Mouse (Mus musculus): ENCODE measurements around the gene Fam71b. TPM values are rescaled to one million over a fixed set of nuclear protein-coding genes. Genes with fewer than 3 reads are reported as not detected.

The Fam71b gene
- total and polyA plus RNA-seq, 2 experiments from 2014 or later: not detected

DNA sequence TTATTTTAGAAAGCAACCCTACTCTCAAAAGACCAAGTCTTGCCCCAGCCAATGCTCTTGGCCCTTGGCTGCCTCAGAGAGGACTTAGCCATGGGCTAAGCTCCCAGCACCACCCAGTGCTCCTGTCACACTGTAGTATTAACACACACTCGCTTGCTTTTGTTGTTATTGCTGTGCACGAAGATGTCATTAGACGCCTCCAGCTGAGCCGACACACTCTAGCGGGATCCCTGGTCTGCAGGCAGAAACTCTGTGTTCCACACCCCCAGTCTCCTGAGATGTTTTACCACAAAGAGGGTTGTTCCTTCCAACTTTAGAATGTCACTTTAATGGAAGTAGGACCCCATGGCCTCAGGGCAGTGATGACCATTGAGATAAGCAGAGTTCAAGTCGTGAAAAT lies 7.9 kb upstream of the Fam71b start:
- no peak for ATAC-seq (ENCODE audit: low FRiP score)
- no peak for DNase-seq (ENCODE audit: low spot score)

DNA sequence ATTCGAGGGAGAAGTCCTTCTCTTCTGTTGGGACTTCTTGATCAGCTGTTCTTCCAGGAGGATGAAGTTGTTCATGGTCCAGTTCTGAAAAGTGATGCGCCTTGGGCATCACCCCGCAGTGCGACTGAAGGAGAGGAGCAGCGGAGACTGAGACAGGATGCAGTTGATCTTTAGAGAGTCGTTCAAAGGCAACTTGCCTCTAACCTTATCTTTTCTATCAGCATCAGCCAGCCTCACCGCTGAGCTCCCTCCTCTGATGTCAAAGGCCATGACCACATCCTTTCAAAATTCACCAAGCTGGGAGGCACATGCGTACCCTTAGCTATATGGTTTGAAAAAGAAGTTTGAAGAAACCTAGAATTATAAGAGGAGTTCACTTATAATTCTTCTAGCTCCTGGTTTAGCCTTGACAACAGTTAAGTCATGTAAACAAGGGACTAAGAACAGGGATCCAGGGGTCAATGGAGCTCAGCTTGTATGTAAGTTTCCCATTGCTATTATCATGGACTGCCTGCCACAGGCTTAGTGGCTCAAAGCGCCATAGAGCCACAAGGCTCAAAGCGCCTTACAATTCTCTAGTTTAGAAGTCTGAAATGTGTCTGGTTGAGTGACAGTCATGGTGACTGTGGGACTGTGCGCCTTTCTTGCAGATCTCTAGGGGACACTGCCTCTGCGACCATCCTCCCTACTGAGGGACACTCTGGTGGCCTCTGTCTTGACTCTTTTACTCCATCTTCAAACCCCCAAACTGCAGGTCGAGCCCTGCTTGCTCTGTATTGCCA lies 6.8 kb upstream of the Fam71b start, which contains the start of gene Itk:
TSS of gene Itk (minus strand) at position 180 of the 782 bp plus-strand sequence.
- TF ChIP-seq CTCF (IDR thresholded peaks at IDR 0.05): no peak
- Histone ChIP-seq H3K4me2 (ENCODE audit: low read depth, low read length, poor library complexity, severe bottlenecking) (no peak within 1 kb of the TSS), H3K27ac (ENCODE audit: low read depth, low read length) (no peak within 1 kb of the TSS), H3K9ac (replicated peaks; ENCODE audit: low read length, poor library complexity, severe bottlenecking) (no peak within 1 kb of the TSS), H3K36me3 (ENCODE audit: insufficient read depth, low read length) (no peaks in the 10 kb centered on the region), H3K4me1 (ENCODE audit: insufficient read depth, low read length) (no peaks in the 10 kb centered on the region), H3K4me3 (ENCODE audit: low read depth, low read length) (no peak within 1 kb of the TSS), H3K27me3 (ENCODE audit: insufficient read depth, low read length) (no peaks in the 10 kb centered on the region), H3K9me3 (ENCODE audit: low read length) (no peaks in the 10 kb centered on the region)
- DNase-seq (ENCODE audit: low spot score): no peak
- ATAC-seq (ENCODE audit: low FRiP score): no peak
- 85% methylated on average over 13 of the region's 13 CpGs for WGBS

More for the DNA sequence above, 7.9 kb upstream of the Fam71b start:
- 70% methylated on average over 6 of the region's 6 CpGs for WGBS
- Histone ChIP-seq H3K27me3 (ENCODE audit: insufficient read depth, low read length) (no peaks in the 10 kb centered on the region), H3K27ac (ENCODE audit: low read depth, low read length) (no peak overlapping the region), H3K36me3 (ENCODE audit: insufficient read depth, low read length) (no peaks in the 10 kb centered on the region), H3K4me1 (ENCODE audit: insufficient read depth, low read length) (no peaks in the 10 kb centered on the region), H3K4me3 (ENCODE audit: low read depth, low read length) (no peak overlapping the region), H3K4me2 (ENCODE audit: low read depth, low read length, poor library complexity, severe bottlenecking) (no peak overlapping the region), H3K9me3 (ENCODE audit: low read length) (no peaks in the 10 kb centered on the region), H3K9ac (replicated peaks; ENCODE audit: low read length, poor library complexity, severe bottlenecking) (no peak overlapping the region)
- TF ChIP-seq CTCF (IDR thresholded peaks at IDR 0.05): no peak

DNA sequence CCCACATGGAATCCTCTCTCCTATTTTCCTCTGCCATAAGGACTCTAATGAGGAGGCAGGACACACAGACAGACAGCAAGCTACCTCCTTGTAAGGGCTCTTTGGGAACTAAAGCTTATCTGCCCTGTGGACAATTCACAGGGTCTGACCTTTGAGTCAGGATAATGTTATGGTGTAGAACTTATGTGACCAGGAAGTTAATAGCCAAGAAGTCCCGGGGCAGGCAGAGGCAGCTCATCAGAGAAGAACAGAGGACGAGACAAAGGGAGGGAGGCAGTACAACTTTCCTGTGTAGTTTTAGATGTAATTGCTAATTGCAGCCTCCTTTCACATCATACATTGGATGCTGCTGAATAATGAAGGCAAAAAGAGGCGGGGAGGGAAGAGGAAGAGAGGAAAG lies 5.7 kb upstream of the Fam71b start:
- Histone ChIP-seq H3K9ac (replicated peaks; ENCODE audit: low read length, poor library complexity, severe bottlenecking) (no peak overlapping the region), H3K4me3 (ENCODE audit: low read depth, low read length) (no peak overlapping the region), H3K27ac (ENCODE audit: low read depth, low read length) (no peak overlapping the region), H3K36me3 (ENCODE audit: insufficient read depth, low read length) (no peaks in the 10 kb centered on the region), H3K9me3 (ENCODE audit: low read length) (no peaks in the 10 kb centered on the region), H3K27me3 (ENCODE audit: insufficient read depth, low read length) (no peaks in the 10 kb centered on the region), H3K4me1 (ENCODE audit: insufficient read depth, low read length) (no peaks in the 10 kb centered on the region), H3K4me2 (ENCODE audit: low read depth, low read length, poor library complexity, severe bottlenecking) (no peak overlapping the region)
- TF ChIP-seq CTCF (IDR thresholded peaks at IDR 0.05): no peak
- WGBS: 45% methylated on average over 3 of the region's 3 CpGs
- ATAC-seq (ENCODE audit: low FRiP score) (no peak), DNase-seq (ENCODE audit: low spot score) (no peak)

DNA sequence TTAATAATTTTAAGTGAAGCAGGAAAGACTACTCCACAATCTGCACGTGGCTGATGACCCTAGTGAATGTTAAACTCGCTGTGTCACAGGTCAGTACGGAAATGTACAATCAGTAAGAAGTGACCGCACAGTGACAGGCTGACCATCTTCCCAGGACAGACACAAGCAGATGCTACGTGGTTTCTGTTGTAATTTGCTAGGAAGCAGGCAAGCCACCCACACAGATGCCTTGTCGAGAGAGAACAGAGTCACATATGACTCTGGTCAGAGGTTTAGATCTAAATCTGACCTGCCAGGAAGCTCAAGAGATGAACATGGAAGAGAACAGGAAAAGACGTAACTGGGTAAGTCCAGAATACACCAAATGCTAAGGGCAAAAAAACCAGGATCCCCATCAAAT lies 3.5 kb upstream of the Fam71b start:
- no peak for TF ChIP-seq CTCF (IDR thresholded peaks at IDR 0.05)
- Histone ChIP-seq H3K4me1 (ENCODE audit: insufficient read depth, low read length) (no peaks in the 10 kb centered on the region), H3K4me2 (ENCODE audit: low read depth, low read length, poor library complexity, severe bottlenecking) (no peak overlapping the region), H3K9me3 (ENCODE audit: low read length) (no peaks in the 10 kb centered on the region), H3K27me3 (ENCODE audit: insufficient read depth, low read length) (no peaks in the 10 kb centered on the region), H3K36me3 (ENCODE audit: insufficient read depth, low read length) (no peaks in the 10 kb centered on the region), H3K27ac (ENCODE audit: low read depth, low read length) (no peak overlapping the region), H3K4me3 (ENCODE audit: low read depth, low read length) (no peak overlapping the region), H3K9ac (replicated peaks; ENCODE audit: low read length, poor library complexity, severe bottlenecking) (no peak overlapping the region)
- 89% methylated on average over 7 of the region's 7 CpGs for WGBS
- DNase-seq (ENCODE audit: low spot score) (no peak), ATAC-seq (ENCODE audit: low FRiP score) (no peak)

DNA sequence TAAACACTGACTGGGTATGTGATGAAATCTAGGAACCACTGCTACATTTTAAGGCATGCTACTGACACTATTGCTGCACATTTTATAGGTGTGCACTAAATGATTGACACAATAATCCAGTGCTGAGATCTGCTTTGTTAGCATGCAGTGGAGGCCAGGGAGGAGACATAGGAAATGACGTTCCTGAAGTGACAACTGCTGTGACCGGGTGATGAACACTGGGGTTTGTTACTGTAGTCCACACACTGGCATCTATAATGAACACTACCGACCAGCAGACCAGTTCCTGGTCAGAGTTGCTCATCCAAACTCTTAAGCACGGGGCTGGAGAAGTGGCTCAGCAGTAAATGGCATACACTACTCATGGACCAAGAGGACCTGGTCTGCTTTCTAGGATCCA lies 2.9 kb upstream of the Fam71b start:
- TF ChIP-seq CTCF (IDR thresholded peaks at IDR 0.05): no peak
- DNase-seq (ENCODE audit: low spot score): no peak
- WGBS: 82% methylated on average over 4 of the region's 4 CpGs
- H3K27ac ChIP-seq (ENCODE audit: low read depth, low read length): no peak overlapping the region
- no peaks in the 10 kb centered on the region for H3K4me1 ChIP-seq (ENCODE audit: insufficient read depth, low read length)
- no peak overlapping the region for H3K9ac ChIP-seq (replicated peaks; ENCODE audit: low read length, poor library complexity, severe bottlenecking)
- no peaks in the 10 kb centered on the region for H3K9me3 ChIP-seq (ENCODE audit: low read length)
- no peaks in the 10 kb centered on the region for H3K36me3 ChIP-seq (ENCODE audit: insufficient read depth, low read length)
- no peaks in the 10 kb centered on the region for H3K27me3 ChIP-seq (ENCODE audit: insufficient read depth, low read length)
- no peak for ATAC-seq (ENCODE audit: low FRiP score)
- H3K4me3 ChIP-seq (ENCODE audit: low read depth, low read length): no peak overlapping the region
- H3K4me2 ChIP-seq (ENCODE audit: low read depth, low read length, poor library complexity, severe bottlenecking): no peak overlapping the region

DNA sequence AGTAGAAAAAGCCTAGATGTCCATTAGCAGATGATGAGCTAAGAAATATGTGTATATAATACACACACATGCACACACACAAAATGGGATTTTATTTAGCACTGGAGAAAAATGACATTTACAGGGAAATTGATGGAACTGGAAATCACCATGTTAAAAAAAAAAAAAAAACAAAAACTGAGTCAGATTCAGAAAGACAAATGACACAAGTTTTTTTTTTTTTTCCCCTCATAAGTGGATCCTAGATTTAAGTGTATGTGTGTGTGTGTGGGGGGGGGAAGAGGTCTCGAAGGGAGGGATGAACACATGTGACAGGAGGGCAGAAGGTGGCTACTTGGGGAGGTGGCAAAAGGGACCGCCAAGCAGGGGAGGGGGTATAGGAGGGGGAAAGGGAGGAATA lies 1.3 kb upstream of the Fam71b start:
- H3K4me1 ChIP-seq (ENCODE audit: insufficient read depth, low read length): no peaks in the 10 kb centered on the region
- no peak overlapping the region for H3K27ac ChIP-seq (ENCODE audit: low read depth, low read length)
- no peak overlapping the region for H3K9ac ChIP-seq (replicated peaks; ENCODE audit: low read length, poor library complexity, severe bottlenecking)
- H3K27me3 ChIP-seq (ENCODE audit: insufficient read depth, low read length): no peaks in the 10 kb centered on the region
- H3K4me3 ChIP-seq (ENCODE audit: low read depth, low read length): no peak overlapping the region
- no peak for DNase-seq (ENCODE audit: low spot score)
- no peak for ATAC-seq (ENCODE audit: low FRiP score)
- H3K9me3 ChIP-seq (ENCODE audit: low read length): no peaks in the 10 kb centered on the region
- H3K36me3 ChIP-seq (ENCODE audit: insufficient read depth, low read length): no peaks in the 10 kb centered on the region
- 94% methylated on average over 2 of the region's 2 CpGs for WGBS
- H3K4me2 ChIP-seq (ENCODE audit: low read depth, low read length, poor library complexity, severe bottlenecking): no peak overlapping the region
- no peak for TF ChIP-seq CTCF (IDR thresholded peaks at IDR 0.05)

Data from midbrain, postnatal 0 days (tissue).